Mouse (Mus musculus) erythroid progenitor cell, adult 5-6 weeks (primary cell): ENCODE results near the gene Dnpep. TPM values are rescaled to one million over a fixed set of nuclear protein-coding genes. Genes with fewer than 3 reads are reported as not detected.

Source experiments
- ATAC-seq: replicated peaks from 2 replicates; pipeline ENCODE4 v1.8.0; 2016; ENCODE audit warnings: moderate number of reproducible peaks, mild to moderate bottlenecking, moderate TSS enrichment, inconsistent platforms; ENCODE audit not compliant: poor library complexity, low FRiP score, severe bottlenecking
- total RNA-seq, 2 experiments: library from RNA; stranded (forward) in 1 of 2; stranded (reverse) in 1 of 2; fragments of 150-400 nt in 1 of 2; fragments of 186-747, 209-891 nt in 1 of 2; gene quantifications; 2 replicates each; pipeline versions ENCODE4 v1.2.3 to v1.2.4; 2015 to 2017; ENCODE audit warnings: low replicate concordance in 2 of 2

Gene Dnpep
- total RNA-seq, 2 experiments from 2014 or later, result 1.7 to 7.5 TPM

- 0 out of 2 replicates have a peak, but pooled peaks have one; percentile 14 for ATAC-seq
Observed at GRCm38 (mm10) chr1:75277195-75278188, 40.3 kb downstream of the Dnpep start.

GRCm38 (mm10) chr1:75264091-75264880 is 53.5 kb downstream of the Dnpep start, which contains the start of gene Ptprn:
Gene Ptprn, minus strand, starts transcription at chr1:75264502.
- ATAC-seq, result no peak

DNA sequence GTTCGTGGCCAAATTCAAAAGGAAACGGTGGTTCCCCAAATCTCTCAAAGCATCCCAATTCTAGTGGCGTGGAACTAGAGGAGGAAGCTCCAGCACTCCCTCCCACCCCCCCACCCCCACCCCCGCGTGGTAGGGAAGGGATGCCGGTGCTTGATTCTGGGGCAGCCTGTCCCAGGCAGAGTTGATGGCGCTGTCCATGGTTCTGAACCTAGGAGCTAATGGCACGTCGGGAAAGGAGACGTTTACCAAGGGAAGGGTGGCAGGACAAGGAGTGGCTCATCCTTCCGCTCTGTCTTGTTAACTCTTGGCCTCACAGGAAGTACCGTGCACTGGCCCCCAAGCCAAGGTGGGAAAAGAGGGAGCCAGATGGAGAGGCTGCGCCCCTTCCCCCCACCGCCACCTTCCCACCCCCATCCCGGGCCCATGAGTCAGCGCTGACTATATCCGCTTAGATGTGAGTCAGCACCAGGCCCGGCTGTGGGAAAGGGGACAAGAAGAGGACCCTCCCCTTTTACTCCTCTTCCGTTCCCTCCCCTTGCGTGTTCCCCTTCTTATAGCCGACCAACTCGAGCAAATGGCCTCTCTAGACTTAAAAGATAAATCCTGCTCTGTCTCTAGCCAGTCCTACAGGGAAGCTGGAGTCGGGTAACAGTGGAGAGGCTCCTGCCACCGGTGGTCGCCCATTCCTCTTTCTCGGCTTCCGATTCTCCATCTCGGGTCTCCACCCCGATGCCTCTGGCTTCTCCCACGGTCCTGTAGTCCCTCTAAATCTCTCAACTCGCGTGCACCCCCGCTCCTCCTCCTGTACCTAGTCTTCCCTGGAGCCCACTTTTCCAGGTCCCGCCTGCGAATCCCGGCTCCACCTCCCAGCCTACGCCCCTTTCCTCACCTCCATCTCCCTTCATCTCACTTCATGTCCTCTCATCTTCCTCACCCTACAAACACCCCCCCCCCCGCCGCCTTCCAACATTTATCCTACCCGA is 54.5 kb downstream of the Dnpep start:
- ATAC-seq, result no peak

- no peak for ATAC-seq
Observed at GRCm38 (mm10) chr1:75261278-75261677, 56.5 kb downstream of the Dnpep start.

Other genes starting within 250 kb of the Dnpep start
- gene Nhej1, start 192.8 kb downstream of the Dnpep start, total RNA-seq (2015; ENCODE audit: low replicate concordance), result 5.8 and 12.2 TPM in 2 replicates
- 10.5 and 11.0 TPM in 2 replicates for gene Nhej1, start 192.8 kb downstream of the Dnpep start, total RNA-seq (2017; ENCODE audit: low replicate concordance)
- not detected in 2 replicates for gene Slc23a3, start 184.1 kb downstream of the Dnpep start, total RNA-seq (2015; ENCODE audit: low replicate concordance)
- not detected in 2 replicates for gene Slc23a3, start 184.1 kb downstream of the Dnpep start, total RNA-seq (2017; ENCODE audit: low replicate concordance)
- gene Cnppd1, start 175.3 kb downstream of the Dnpep start, total RNA-seq (2015; ENCODE audit: low replicate concordance), result 28.5 and 33.5 TPM in 2 replicates
- gene Cnppd1, start 175.3 kb downstream of the Dnpep start, total RNA-seq (2017; ENCODE audit: low replicate concordance), result 66.4 and 76.2 TPM in 2 replicates
- gene Retreg2, start 175.2 kb downstream of the Dnpep start, total RNA-seq (2015; ENCODE audit: low replicate concordance), result 145 and 163 TPM in 2 replicates
- 133 and 149 TPM in 2 replicates for gene Retreg2, start 175.2 kb downstream of the Dnpep start, total RNA-seq (2017; ENCODE audit: low replicate concordance)
- 43.6 and 75.0 TPM in 2 replicates for gene Zfand2b, start 149.3 kb downstream of the Dnpep start, total RNA-seq (2015; ENCODE audit: low replicate concordance)
- gene Zfand2b, start 149.3 kb downstream of the Dnpep start, total RNA-seq (2017; ENCODE audit: low replicate concordance), result 54.6 and 69.4 TPM in 2 replicates
- 198 and 219 TPM in 2 replicates for gene Abcb6, start 137.6 kb downstream of the Dnpep start, total RNA-seq (2015; ENCODE audit: low replicate concordance)
- gene Abcb6, start 137.6 kb downstream of the Dnpep start, total RNA-seq (2017; ENCODE audit: low replicate concordance), result 116 and 174 TPM in 2 replicates
- 5.9 and 7.6 TPM in 2 replicates for gene Ankzf1, start 125.8 kb downstream of the Dnpep start, total RNA-seq (2015; ENCODE audit: low replicate concordance)
- 8.9 and 10.0 TPM in 2 replicates for gene Ankzf1, start 125.8 kb downstream of the Dnpep start, total RNA-seq (2017; ENCODE audit: low replicate concordance)
- 29.2 and 39.4 TPM in 2 replicates for gene Atg9a, start 125.8 kb downstream of the Dnpep start, total RNA-seq (2015; ENCODE audit: low replicate concordance)
- gene Atg9a, start 125.8 kb downstream of the Dnpep start, total RNA-seq (2017; ENCODE audit: low replicate concordance), result 38.8 and 54.5 TPM in 2 replicates
- 23.1 and 23.9 TPM in 2 replicates for gene Glb1l, start 107.2 kb downstream of the Dnpep start, total RNA-seq (2015; ENCODE audit: low replicate concordance)
- 14.2 and 43.3 TPM in 2 replicates for gene Glb1l, start 107.2 kb downstream of the Dnpep start, total RNA-seq (2017; ENCODE audit: low replicate concordance)
- gene Stk16, start 107.2 kb downstream of the Dnpep start, total RNA-seq (2015; ENCODE audit: low replicate concordance), result 96.0 and 112 TPM in 2 replicates
- gene Stk16, start 107.2 kb downstream of the Dnpep start, total RNA-seq (2017; ENCODE audit: low replicate concordance), result 82.3 and 141 TPM in 2 replicates
- 474 and 550 TPM in 2 replicates for gene Tuba4a, start 98.1 kb downstream of the Dnpep start, total RNA-seq (2015; ENCODE audit: low replicate concordance)
- gene Tuba4a, start 98.1 kb downstream of the Dnpep start, total RNA-seq (2017; ENCODE audit: low replicate concordance), result 246 TPM in 2 replicates
- not detected in 2 replicates for gene A630095N17Rik, start 85.9 kb downstream of the Dnpep start, total RNA-seq (2015; ENCODE audit: low replicate concordance)
- gene A630095N17Rik, start 85.9 kb downstream of the Dnpep start, total RNA-seq (2017; ENCODE audit: low replicate concordance), result not detected in 2 replicates
- 154 and 158 TPM in 2 replicates for gene Dnajb2, start 81.6 kb downstream of the Dnpep start, total RNA-seq (2015; ENCODE audit: low replicate concordance)
- gene Dnajb2, start 81.6 kb downstream of the Dnpep start, total RNA-seq (2017; ENCODE audit: low replicate concordance), result 356 and 386 TPM in 2 replicates
- gene Ptprn, start 53.5 kb downstream of the Dnpep start, total RNA-seq (2015; ENCODE audit: low replicate concordance), result not detected in 2 replicates
- gene Ptprn, start 53.5 kb downstream of the Dnpep start, total RNA-seq (2017; ENCODE audit: low replicate concordance), result not detected in 2 replicates
- not detected in 2 replicates for gene Resp18, start 39.6 kb downstream of the Dnpep start, total RNA-seq (2015; ENCODE audit: low replicate concordance)
- not detected in 2 replicates for gene Resp18, start 39.6 kb downstream of the Dnpep start, total RNA-seq (2017; ENCODE audit: low replicate concordance)
- gene Des, start 42.3 kb upstream of the Dnpep start, total RNA-seq (2015; ENCODE audit: low replicate concordance), result not detected in 2 replicates
- gene Des, start 42.3 kb upstream of the Dnpep start, total RNA-seq (2017; ENCODE audit: low replicate concordance), result not detected in 2 replicates
- gene Speg, start 57.3 kb upstream of the Dnpep start, total RNA-seq (2015; ENCODE audit: low replicate concordance), result not detected in 2 replicates
- 0.13 TPM in 1 of 2 replicates, not detected in the other for gene Speg, start 57.3 kb upstream of the Dnpep start, total RNA-seq (2017; ENCODE audit: low replicate concordance)
- gene Gmppa, start 117.9 kb upstream of the Dnpep start, total RNA-seq (2015; ENCODE audit: low replicate concordance), result 17.6 and 23.1 TPM in 2 replicates
- 3.6 and 10.8 TPM in 2 replicates for gene Gmppa, start 117.9 kb upstream of the Dnpep start, total RNA-seq (2017; ENCODE audit: low replicate concordance)
- gene Asic4, start 132.4 kb upstream of the Dnpep start, total RNA-seq (2015; ENCODE audit: low replicate concordance), result not detected in 2 replicates
- not detected in 2 replicates for gene Asic4, start 132.4 kb upstream of the Dnpep start, total RNA-seq (2017; ENCODE audit: low replicate concordance)
- not detected in 2 replicates for gene Chpf, start 161.3 kb upstream of the Dnpep start, total RNA-seq (2015; ENCODE audit: low replicate concordance)
- 0.77 TPM in 1 of 2 replicates, not detected in the other for gene Chpf, start 161.3 kb upstream of the Dnpep start, total RNA-seq (2017; ENCODE audit: low replicate concordance)
- not detected in 2 replicates for gene Tmem198, start 161.5 kb upstream of the Dnpep start, total RNA-seq (2015; ENCODE audit: low replicate concordance)
- not detected in 2 replicates for gene Tmem198, start 161.5 kb upstream of the Dnpep start, total RNA-seq (2017; ENCODE audit: low replicate concordance)
- not detected in 2 replicates for gene Obsl1, start 188.5 kb upstream of the Dnpep start, total RNA-seq (2015; ENCODE audit: low replicate concordance)
- 0.64 TPM in 1 of 2 replicates, not detected in the other for gene Obsl1, start 188.5 kb upstream of the Dnpep start, total RNA-seq (2017; ENCODE audit: low replicate concordance)
- not detected in 2 replicates for gene Inha, start 189.1 kb upstream of the Dnpep start, total RNA-seq (2015; ENCODE audit: low replicate concordance)
- gene Inha, start 189.1 kb upstream of the Dnpep start, total RNA-seq (2017; ENCODE audit: low replicate concordance), result not detected in 2 replicates
- gene Stk11ip, start 203.5 kb upstream of the Dnpep start, total RNA-seq (2015; ENCODE audit: low replicate concordance), result 2.5 and 6.5 TPM in 2 replicates
- 9.5 and 15.4 TPM in 2 replicates for gene Stk11ip, start 203.5 kb upstream of the Dnpep start, total RNA-seq (2017; ENCODE audit: low replicate concordance)
- gene Slc4a3, start 228.3 kb upstream of the Dnpep start, total RNA-seq (2015; ENCODE audit: low replicate concordance), result 0.36 TPM in 1 of 2 replicates, not detected in the other
- gene Slc4a3, start 228.3 kb upstream of the Dnpep start, total RNA-seq (2017; ENCODE audit: low replicate concordance), result 0.13 TPM in 1 of 2 replicates, not detected in the other